8 mouse cellular contexts compared by ENCODE assay signal in genomic region chrX:48053743-48054142, GRCm38 (mm10). TPM values are rescaled to one million over a fixed set of nuclear protein-coding genes. Genes with fewer than 3 reads are reported as not detected.
DNase-seq lines count a peak whose midpoint lies in the region; ATAC-seq lines count a peak whose summit lies in the region.

No protein-coding gene starts in this region.

- no peak overlapping the region for H3K27ac ChIP-seq in kidney, embryonic 16.5 days (ENCODE audit: low read length)
- no peak overlapping the region for H3K27ac ChIP-seq in forebrain, embryonic 16.5 days (ENCODE audit: low read length)
- no peak overlapping the region for H3K27ac ChIP-seq in liver, embryonic 12.5 days
- H3K27ac ChIP-seq in neural tube, embryonic 14.5 days (ENCODE audit: low read depth, low read length) = no peak overlapping the region

- H3K4me3 ChIP-seq in kidney, embryonic 16.5 days (ENCODE audit: low read length) = peak overlapping the region; percentile 42
- no peak overlapping the region for H3K4me3 ChIP-seq in forebrain, embryonic 16.5 days (replicated peaks; ENCODE audit: low read length)
- H3K4me3 ChIP-seq in liver, embryonic 12.5 days = peak overlapping the region; percentile 23
- no peak overlapping the region for H3K4me3 ChIP-seq in neural tube, embryonic 14.5 days (ENCODE audit: low read depth, low read length)

- peaks cover 8% of the 10 kb centered on the region; the same call in 1 of the 2 replicates for H3K27me3 ChIP-seq in kidney, embryonic 16.5 days (ENCODE audit: insufficient read depth, low read length)
- no peaks in the 10 kb centered on the region for H3K27me3 ChIP-seq in forebrain, embryonic 16.5 days (replicated peaks; ENCODE audit: control insufficient read depth, insufficient read depth, low read length)
- 0 out of 2 replicates have a peak, but pooled peaks cover 10% of the 10 kb centered on the region for H3K27me3 ChIP-seq in liver, embryonic 12.5 days (replicated peaks)
- no peaks in the 10 kb centered on the region for H3K27me3 ChIP-seq in neural tube, embryonic 14.5 days (ENCODE audit: control insufficient read depth, insufficient read depth, low read length)

- H3K9me3 ChIP-seq in kidney, embryonic 16.5 days (ENCODE audit: low read length) = no peaks in the 10 kb centered on the region
- no peaks in the 10 kb centered on the region for H3K9me3 ChIP-seq in forebrain, embryonic 16.5 days (ENCODE audit: control insufficient read depth, low read length)
- H3K9me3 ChIP-seq in liver, embryonic 12.5 days (replicated peaks) = no peaks in the 10 kb centered on the region
- no peaks in the 10 kb centered on the region for H3K9me3 ChIP-seq in neural tube, embryonic 14.5 days (ENCODE audit: control insufficient read depth, low read length)

- no peaks in the 10 kb centered on the region for H3K36me3 ChIP-seq in kidney, embryonic 16.5 days (ENCODE audit: insufficient read depth, low read length)
- no peaks in the 10 kb centered on the region for H3K36me3 ChIP-seq in forebrain, embryonic 16.5 days (ENCODE audit: control insufficient read depth, insufficient read depth)
- H3K36me3 ChIP-seq in liver, embryonic 12.5 days = no peaks in the 10 kb centered on the region
- no peaks in the 10 kb centered on the region for H3K36me3 ChIP-seq in neural tube, embryonic 14.5 days (ENCODE audit: control insufficient read depth, insufficient read depth, low read length)

- no peak for DNase-seq in kidney, postnatal 4 days
- DNase-seq in urinary bladder, adult 2 months (ENCODE audit: low spot score) = no peak
- no peak for DNase-seq in left cerebral cortex, postnatal 10 days (ENCODE audit: extremely low spot score in 1 of 2, low spot score in 2 of 2)
- no peak for DNase-seq in right cerebral cortex, adult 18-20 months

- intact Hi-C loops in left cerebral cortex, postnatal 10 days (cut with DNase I) = no loop called here

- WGBS in kidney, embryonic 16.5 days = 32% methylated on average over 3 of the region's 3 CpGs
- 34% methylated on average over 3 of the region's 3 CpGs for WGBS in forebrain, embryonic 16.5 days
- WGBS in liver, embryonic 12.5 days (ENCODE audit: insufficient replicate concordance) = 47% methylated on average over 3 of the region's 3 CpGs
- 49% methylated on average over 3 of the region's 3 CpGs for WGBS in neural tube, embryonic 14.5 days

- H3K4me2 ChIP-seq in kidney, embryonic 16.5 days (replicated peaks; ENCODE audit: low read depth, low read length) = peak overlapping the region; percentile 66
- H3K4me2 ChIP-seq in forebrain, embryonic 16.5 days (ENCODE audit: low read length) = peak overlapping the region; percentile 57; the same call in 1 of the 2 replicates
- H3K4me2 ChIP-seq in liver, embryonic 12.5 days = peak overlapping the region; percentile 58; the same call in 1 of the 2 replicates
- peak overlapping the region; percentile 38 for H3K4me2 ChIP-seq in neural tube, embryonic 14.5 days (ENCODE audit: low read depth, low read length)

- no peaks in the 10 kb centered on the region for H3K4me1 ChIP-seq in kidney, embryonic 16.5 days (ENCODE audit: insufficient read depth, low read length)
- H3K4me1 ChIP-seq in forebrain, embryonic 16.5 days (replicated peaks; ENCODE audit: control insufficient read depth, insufficient read depth, low read length) = peaks cover 6% of the 10 kb centered on the region; the same call in 1 of the 2 replicates
- H3K4me1 ChIP-seq in liver, embryonic 12.5 days = no peaks in the 10 kb centered on the region
- H3K4me1 ChIP-seq in neural tube, embryonic 14.5 days (ENCODE audit: control insufficient read depth, insufficient read depth, low read length) = no peaks in the 10 kb centered on the region

- no peak for ATAC-seq in kidney, embryonic 16.5 days (ENCODE audit: low FRiP score, low TSS enrichment)
- peak; percentile 41; the same call in 1 of the 2 replicates for ATAC-seq in forebrain, embryonic 16.5 days
- no peak for ATAC-seq in liver, embryonic 12.5 days
- no peak for ATAC-seq in neural tube, embryonic 14.5 days (ENCODE audit: low read depth)

- peak overlapping the region; percentile 51; the same call in 1 of the 2 replicates for H3K9ac ChIP-seq in kidney, embryonic 16.5 days (replicated peaks; ENCODE audit: low read length)
- H3K9ac ChIP-seq in forebrain, embryonic 16.5 days (replicated peaks; ENCODE audit: low read depth, low read length) = no peak overlapping the region
- no peak overlapping the region for H3K9ac ChIP-seq in liver, embryonic 12.5 days
- H3K9ac ChIP-seq in neural tube, embryonic 14.5 days (replicated peaks; ENCODE audit: low read depth, low read length) = no peak overlapping the region

RNA-seq across cellular contexts. Expression of gene Apln, which starts 19.1 kb away (rescaled TPM):
- 6.2 and 7.1 TPM in 2 replicates for polyA plus RNA-seq in kidney, embryonic 16.5 days (2015; fragmentation: Nextera tagmentation; extraction: Ambion mirVana)
- polyA plus RNA-seq in forebrain, embryonic 16.5 days (2015; fragmentation: Nextera tagmentation; extraction: Ambion mirVana) = 5.7 and 5.9 TPM in 2 replicates
- 0.33 and 0.43 TPM in 2 replicates for polyA plus RNA-seq in liver, embryonic 12.5 days (2016; fragmentation: Nextera tagmentation; extraction: Ambion mirVana)
- polyA plus RNA-seq in neural tube, embryonic 14.5 days (2014; fragmentation: Nextera tagmentation; extraction: Ambion mirVana) = 0.98 and 2.1 TPM in 2 replicates
- 2.3 and 2.5 TPM in 2 replicates for polyA plus RNA-seq in urinary bladder, adult 2 months (2012; rRNA removed)
- total RNA-seq in left cerebral cortex, postnatal 10 days (2021) = 10 to 100 TPM; 14.9 to 16.6 TPM

RNA-seq across cellular contexts. Expression of gene Xpnpep2, which starts 54.8 kb away (rescaled TPM):
- 7.8 and 8.3 TPM in 2 replicates for polyA plus RNA-seq in kidney, embryonic 16.5 days (2015; fragmentation: Nextera tagmentation; extraction: Ambion mirVana)
- polyA plus RNA-seq in forebrain, embryonic 16.5 days (2015; fragmentation: Nextera tagmentation; extraction: Ambion mirVana) = 0.75 and 1.0 TPM in 2 replicates
- 0.14 TPM in 1 of 2 replicates, not detected in the other for polyA plus RNA-seq in liver, embryonic 12.5 days (2016; fragmentation: Nextera tagmentation; extraction: Ambion mirVana)
- polyA plus RNA-seq in neural tube, embryonic 14.5 days (2014; fragmentation: Nextera tagmentation; extraction: Ambion mirVana) = 0.25 and 0.28 TPM in 2 replicates
- 2.1 and 3.0 TPM in 2 replicates for polyA plus RNA-seq in urinary bladder, adult 2 months (2012; rRNA removed)
- under 1 TPM; 0.13 to 0.39 TPM for total RNA-seq in left cerebral cortex, postnatal 10 days (2021)

Comparison
In these comparisons a context has a peak if more than half of its experiments do, and no peak if none do; other contexts are left out.
1. H3K4me3 ChIP-seq: peak in kidney, embryonic 16.5 days (single experiment) and liver, embryonic 12.5 days (single experiment); none in forebrain, embryonic 16.5 days (single experiment) and neural tube, embryonic 14.5 days (single experiment).
2. Peak in every context shown above with its lines, with median percentiles within 50 percentile points of each other: H3K4me2 ChIP-seq.